Mouse (Mus musculus): ENCODE results near the gene Otud7b. TPM values are rescaled to one million over a fixed set of nuclear protein-coding genes. Genes with fewer than 3 reads are reported as not detected.

Otud7b gene
- polyA plus RNA-seq, 1 experiment = 9.8 TPM

DNA sequence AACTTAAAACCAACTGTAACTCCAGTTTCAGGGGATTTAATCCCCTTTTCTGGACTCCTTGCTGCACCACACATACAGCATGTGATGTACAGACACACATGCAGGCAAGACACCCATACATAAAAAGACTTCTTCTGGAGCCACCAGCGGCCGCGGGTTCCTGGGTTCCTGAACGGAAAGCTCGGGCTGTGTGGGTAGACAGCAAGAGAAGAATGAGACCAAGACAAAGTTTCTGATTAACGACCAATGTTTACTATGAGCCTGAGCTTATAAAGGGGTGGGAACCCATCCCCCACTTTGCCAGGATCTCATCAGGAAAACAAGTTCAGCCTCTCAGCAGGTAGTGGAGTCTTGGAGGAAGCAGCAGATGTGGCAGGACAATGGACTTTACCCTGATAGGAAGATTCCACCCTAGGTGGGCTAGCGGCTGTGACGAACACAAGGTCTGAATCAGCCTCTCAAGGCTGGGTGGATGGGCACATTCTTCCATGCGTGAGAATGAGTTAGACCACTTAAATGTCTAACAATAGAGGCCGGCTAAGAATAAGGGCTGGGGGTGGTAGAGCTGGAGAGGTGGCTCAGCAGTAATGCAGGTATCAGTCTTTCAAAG lies 20.1 kb upstream of the Otud7b start:
- no peak for DNase-seq (ENCODE audit: low read depth)

DNA sequence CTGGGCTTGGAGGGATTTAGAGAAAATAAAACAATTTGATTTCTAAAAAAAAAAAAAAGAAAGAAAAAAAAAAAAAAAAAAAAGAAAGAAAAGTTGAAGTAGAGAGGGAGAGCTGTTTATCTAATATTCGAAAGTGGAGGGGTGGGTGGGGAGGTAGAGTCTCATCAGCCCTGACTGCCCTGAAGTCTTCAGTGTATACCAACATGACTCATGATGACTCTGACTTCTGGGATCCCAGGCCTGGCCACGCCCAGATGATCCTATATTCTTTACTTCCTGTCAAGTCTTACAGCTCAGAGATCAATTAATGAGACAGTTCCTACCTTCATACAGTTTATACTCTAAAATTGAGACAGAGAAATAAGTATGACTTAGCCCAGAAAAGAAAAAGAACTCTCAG lies 17.1 kb upstream of the Otud7b start:
- DNase-seq (ENCODE audit: low read depth) = no peak

DNA sequence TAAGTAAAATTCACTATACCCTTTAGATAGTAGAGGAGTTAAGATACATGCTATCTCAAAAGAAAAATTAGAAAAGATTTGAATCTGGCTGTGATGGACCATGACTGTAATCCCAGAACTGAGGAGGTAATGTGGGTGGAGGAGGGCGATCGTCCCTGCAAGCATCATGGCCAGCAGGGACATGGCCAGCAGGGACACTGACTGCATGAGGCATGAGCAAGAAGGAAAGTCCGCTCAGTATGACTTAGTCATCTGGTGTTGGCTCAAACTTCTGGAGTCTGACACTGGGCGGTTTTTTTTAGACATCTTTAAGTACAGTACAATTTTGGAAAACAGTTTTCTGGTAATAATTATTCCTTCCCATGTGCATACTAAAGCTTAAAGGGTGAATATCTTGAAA lies 16.5 kb upstream of the Otud7b start:
- no peak for DNase-seq (ENCODE audit: low read depth)

DNA sequence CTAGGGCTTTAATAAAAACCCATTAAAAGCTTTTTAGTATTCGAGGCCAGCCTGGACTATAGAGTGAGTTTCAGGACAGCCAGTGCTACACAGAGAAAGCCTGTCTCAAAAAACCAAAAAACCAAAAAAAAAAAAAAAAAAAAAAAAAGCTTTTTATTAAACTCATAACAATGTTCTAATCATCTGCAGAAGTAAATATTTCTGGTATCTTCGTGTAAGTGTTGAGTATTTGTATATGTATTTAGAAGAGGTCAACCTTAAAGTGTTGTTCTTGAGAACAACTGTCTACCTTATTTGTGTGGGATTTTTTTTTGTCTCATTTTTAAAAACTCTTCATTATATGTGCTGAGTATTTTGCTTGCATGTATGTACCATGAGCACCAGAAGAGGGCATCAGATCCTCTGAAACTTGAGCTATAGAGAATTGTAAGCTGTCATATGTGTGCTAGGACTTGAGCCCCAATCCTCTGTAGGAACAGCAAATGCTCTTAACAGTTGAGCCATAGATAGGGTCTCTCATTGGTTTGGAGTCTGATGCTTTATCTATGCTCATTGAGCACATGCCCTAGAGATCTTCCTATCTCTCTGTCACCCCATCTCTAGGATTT lies 14.3 kb upstream of the Otud7b start:
- no peak for DNase-seq (ENCODE audit: low read depth)

DNA sequence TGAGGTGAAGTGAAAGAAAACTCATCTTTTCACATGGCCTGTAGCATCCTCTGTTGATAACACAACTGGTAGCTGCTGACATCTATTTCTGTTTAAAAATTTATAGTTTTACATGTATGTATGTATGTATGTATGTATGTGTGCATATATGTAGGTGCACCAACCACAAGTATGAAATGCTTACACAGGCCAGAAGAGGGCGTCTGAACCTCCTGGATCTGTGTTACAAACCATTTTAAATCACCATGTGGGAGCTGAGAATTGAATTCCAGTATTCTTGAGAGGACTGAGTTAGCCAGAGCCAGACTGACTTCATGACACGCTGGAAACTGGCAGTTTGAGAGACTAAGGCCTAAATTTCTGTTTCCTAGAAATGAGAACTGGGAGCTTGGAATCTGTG lies 13.2 kb upstream of the Otud7b start:
- DNase-seq (ENCODE audit: low read depth) = no peak

DNA sequence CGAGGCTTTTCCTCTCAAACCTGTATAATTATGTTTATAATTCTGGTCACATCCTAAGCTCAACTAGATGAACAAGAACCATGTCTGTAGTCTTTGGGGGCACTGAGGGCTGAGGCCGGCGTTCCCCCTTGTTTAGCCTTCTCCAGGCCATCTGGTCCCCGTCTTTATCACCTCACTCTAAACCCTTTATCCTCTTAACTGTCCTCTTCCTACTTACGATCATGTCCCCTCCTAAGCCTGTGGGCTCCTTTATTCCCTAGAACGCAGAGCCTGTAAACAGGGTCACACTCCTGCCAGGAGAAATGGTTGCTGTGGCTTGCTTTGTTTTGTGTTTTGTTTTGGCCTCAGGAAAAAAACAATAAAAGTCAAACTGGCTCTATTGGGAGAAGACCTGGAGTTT lies 12.4 kb upstream of the Otud7b start:
- DNase-seq (ENCODE audit: low read depth) = no peak

DNA sequence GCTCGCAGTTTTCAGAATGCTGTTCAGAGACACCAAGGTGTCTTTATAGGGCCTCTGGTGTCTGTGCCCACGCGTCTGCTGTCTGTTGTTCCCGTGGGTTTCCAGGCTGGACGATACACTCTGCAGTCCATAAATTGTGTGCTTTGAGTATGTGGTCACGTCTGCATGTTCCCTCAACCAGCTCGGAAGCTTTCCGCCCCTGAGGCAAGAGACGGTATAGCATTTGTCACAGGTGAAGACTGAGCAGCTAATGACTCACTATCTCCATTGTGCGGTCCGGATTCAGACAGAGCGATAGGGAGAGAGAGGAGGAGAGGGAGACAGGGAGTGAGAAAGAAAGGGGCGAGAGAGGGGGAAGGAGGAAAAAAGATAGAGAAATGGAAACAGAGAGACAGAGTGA lies 10.8 kb upstream of the Otud7b start:
- no peak for DNase-seq (ENCODE audit: low read depth)

DNA sequence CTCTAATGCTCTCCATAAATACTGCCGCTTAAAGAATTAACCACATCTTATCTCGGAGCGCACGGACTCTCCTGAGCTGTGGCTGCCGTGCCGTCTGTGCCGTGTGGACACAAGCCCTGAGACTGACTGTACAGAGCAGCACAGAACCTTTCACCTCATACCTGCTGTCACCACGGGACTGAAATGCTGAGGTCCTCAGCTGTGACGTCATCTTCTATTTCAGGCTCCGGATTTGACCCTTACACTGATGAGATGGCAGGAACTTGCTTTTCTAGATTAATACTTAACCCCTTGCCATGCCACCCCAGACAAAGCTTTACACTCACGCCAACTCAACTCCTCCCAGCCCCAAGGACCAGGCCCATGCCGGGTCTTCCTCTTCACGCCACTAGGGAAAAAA lies 10.1 kb upstream of the Otud7b start:
- no peak for DNase-seq (ENCODE audit: low read depth)

DNA sequence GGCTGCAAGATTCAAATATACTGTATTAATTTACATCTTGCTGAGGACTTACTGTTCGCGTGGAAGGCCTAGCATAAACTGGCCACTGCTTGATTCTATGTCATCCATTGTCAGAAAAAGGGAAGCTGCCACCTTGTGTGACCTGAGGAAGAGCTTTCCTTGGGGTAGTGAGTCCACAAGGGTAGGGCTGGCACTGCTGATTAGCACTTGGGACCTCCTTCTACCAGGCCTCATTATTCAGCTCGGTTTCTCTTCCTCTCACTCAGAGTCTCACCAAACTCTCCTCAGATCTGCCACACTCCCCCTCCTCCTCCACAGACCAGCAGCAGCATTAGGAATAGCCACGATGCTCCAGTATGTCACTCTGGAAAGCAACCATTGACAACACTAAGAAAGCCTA lies 6.2 kb upstream of the Otud7b start:
- DNase-seq (ENCODE audit: low read depth) = no peak

DNA sequence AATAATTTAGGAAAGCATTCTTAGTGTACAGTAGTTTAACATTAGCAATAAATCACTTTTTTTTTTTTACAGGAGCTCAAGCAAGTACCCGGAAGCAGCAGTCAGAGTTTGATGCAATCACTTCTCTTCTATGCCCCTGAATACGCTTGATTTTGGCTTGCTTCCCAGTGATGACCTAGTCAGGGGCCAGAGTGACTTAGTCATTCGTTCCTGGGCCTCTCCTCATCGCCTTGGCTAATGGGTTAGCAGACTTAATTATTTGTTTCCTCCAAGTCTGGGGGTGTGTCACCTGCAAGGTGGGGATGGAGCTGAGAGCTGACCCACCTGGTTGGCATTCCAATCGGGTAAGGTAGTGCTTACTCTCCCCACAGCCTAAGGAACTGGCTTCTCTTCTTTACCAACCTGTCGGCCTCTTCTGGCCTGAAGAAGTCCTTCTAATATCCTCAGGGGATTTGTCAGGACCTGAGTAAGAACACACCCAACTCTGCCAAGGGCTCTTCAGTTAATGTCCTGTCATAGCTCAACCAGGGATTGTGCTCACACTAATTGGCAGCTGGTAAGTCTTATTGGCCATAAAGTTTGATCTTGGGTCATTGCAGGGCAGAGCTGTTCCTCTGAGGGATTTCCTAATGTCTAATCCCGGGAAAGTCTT lies 5.6 kb upstream of the Otud7b start:
- DNase-seq (ENCODE audit: low read depth) = peak; percentile 86

DNA sequence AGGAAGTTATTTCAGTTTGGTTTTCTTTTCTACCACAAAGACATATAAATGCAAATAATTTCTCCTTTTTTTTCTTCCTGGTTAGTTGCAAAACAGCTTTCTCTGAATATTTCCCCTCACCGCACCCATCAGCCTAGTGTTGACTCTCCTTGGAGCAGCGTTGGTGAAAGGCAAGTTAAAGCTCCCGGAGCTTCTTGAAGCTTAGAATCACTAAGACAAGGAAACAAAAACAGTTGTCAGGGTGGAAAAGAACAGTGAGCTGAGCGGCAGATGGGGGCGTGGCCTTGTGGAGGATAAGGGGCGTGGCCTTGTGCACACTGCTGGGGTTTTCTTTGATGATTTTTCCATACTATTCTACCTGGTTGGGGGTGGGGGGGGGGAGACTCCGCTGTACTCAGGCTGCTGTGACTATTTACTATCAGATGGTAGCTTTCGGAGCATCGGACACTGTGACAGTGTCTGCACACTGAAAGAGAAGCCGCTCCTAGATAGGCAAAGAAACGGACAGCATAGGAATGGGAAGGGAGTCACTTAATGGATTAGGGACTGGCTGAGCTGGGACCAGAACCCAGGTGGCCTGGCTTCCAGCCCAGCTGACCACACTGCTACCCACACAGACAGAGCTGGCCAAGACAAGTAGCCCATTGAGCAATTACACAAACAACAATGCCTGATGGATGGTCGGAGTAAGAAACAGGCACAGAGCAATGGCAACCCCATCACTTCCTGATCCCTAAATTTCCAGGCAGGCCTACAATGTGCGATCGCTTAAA lies 2.0 kb upstream of the Otud7b start:
- DNase-seq (ENCODE audit: low read depth) = no peak

DNA sequence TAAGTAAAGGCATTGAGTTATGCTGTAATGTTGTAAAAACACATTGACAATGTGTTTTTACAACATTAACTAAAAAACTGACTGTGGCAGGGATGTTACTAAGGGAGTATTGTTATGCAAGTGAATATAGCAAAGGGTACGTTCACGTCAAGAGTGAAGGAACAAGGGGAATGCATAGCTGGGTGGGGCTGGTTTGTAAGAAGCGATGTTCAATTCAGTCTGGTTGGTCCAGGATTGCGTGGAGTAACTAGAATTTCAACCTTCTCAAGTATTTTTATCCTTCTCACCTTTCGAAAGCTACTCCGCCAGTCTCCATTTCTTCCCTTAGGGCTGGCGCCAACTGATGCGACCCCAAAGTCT lies 446 bp upstream of the Otud7b start:
- no peak for DNase-seq (ENCODE audit: low read depth)

DNA sequence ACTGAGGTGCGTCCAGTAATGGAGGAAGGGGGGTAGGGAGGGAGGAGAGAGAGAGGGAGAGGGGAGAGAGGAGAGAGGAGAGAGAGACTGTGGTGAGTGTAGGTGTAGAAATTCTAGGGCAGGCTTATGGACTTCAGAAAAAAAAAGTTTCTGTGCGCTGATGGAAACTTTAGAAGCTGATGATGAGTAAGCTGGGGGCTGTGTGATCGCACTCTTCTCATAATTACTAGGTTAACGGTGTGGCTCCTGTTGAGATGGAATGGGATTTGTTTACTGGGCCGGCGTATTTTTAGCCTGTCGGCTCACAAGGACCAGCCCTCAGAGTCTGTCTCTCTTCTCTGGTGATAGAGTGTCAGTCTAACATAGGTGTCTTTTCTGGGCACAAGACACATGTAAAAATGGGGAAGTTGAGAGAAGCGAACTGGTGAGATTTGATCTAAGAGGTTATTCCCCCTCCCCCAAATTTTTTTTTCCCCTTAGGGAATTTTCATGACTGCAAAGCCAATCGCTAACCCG lies 963 bp downstream of the Otud7b start:
- no peak for DNase-seq (ENCODE audit: low read depth)

DNA sequence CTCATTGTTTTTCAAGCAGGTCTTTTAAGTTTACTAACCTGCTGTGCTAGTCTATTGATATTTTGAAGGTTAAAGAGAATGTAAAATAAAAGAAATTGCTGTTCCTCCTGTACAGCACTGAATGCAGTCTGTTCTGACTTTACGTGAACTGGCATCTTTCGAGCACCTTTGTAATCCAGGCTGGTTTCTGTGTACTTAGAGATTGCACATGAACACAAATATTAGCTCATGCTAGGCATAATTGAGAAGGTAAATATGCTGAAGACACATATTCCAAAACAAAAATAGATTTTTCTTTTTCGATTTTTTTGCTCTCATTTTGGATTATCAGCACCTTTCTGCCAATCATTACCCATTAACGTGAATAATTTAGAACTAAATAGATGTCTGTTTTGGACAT lies 1.8 kb downstream of the Otud7b start:
- DNase-seq (ENCODE audit: low read depth) = no peak

DNA sequence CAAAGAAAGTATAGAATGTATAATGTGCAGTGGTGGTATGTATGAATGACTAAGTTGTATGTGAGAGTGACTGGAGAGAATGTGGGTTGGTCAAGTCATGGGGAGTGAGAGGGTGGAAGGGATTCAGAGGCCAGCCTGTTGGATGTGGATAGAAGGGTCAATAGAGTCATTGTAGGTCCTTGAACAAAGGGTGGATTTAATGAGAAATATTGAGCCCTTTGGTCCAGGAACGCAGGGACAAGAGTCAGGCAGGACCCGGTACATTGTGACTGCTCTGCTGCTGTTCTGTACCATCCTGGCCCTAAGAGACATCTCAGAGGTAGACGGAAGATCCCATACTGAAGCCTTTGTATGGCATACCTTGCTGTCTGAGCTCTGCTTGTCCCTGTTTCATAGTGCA lies 4.0 kb downstream of the Otud7b start:
- no peak for DNase-seq (ENCODE audit: low read depth)

DNA sequence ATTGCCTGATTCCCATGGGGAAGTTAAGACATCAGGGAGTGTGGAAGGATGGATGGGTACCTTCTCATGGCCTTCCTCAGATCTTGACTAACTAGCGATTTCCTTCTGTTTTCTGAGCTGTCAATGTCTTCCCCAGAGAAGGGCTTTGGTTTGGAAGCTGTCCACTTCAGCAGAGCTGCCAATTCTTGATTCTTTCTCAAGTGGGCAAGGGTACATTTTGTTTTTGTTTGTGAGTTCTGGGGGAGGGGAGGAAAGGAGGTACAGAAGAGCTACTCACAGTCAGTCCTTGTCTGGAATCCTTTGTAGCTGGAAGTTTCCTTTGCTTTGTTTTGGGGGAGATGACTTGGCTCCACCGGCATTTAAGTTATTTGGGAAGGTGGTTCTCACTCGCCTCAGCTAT lies 8.9 kb downstream of the Otud7b start:
- DNase-seq (ENCODE audit: low read depth) = no peak

DNA sequence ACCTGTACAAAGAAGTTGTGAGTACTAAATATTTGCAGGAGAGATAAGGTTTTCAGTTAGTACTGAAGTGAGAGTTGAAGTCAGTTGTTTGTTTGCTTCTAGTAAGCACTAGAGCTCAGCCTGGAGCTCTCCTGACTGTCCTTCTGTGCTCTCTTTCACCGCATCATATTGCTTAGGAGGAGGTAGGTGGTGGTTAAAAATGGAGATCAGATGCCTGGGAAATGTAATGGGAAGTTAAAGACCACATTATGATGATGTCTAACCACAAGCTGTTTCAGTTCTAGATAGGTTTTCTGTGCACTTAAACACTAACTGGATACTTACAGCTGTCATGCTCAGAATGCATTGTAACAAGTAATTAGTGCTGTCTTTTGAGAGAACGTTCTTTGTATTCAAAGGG lies 13.8 kb downstream of the Otud7b start:
- DNase-seq (ENCODE audit: low read depth) = no peak

DNA sequence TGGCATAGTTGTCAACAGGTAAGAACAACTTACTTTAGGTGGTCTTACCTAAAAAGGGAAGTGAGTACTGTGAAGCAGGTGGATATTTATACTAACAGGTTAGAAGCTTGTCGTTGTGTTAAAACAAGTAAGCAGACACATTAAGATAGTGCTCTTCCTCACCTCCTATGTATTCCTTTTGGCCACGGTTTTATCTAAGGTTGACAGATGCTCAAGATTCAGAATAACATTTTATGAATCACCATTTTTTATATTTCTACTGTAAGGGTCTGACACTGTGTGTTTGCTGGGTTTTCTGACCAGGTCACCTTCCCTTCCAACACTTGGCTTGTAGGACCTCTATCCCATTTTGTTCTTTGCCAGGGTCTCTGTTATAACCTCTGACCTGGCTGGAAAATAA lies 14.4 kb downstream of the Otud7b start:
- no peak for DNase-seq (ENCODE audit: low read depth)

DNA sequence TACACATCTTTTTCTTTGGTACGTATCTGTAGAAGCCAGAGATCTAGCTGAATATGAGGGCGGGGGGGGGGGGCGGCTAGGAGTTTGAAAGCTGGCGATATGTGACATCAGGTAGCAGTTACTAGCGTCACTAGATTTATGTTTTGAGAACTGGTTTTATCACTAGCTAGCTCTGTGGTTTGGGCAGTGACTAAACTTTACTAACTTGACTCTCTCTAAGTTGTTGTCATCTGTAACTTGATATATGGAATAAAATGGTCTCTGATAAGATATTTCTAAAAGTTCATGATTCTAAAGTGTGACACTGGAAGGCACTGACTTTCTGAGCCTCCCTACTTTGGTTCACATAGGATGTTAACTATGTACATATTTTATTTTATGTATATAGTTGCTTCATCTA lies 19.9 kb downstream of the Otud7b start:
- no peak for DNase-seq (ENCODE audit: low read depth)

DNA sequence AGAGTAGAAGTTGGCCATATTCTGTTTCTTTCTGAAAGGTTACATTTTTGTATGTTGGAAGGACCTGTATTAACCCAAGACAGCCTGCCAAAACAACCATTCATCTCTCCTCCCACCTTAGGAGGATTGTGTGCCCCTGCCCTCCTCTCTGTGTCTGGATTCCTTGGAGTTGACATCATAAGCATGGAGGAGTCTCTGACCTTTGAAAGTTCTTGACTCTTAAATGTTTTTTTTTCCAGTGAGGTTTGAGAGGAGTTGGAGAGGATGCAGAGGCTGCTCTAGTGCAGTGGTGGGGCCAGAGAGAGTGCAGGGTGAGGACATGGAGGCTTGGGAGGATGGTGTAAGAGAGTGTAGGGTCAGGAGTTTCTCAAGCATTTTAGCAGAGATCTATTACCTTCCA lies 23.8 kb downstream of the Otud7b start:
- DNase-seq (ENCODE audit: low read depth) = no peak

DNA sequence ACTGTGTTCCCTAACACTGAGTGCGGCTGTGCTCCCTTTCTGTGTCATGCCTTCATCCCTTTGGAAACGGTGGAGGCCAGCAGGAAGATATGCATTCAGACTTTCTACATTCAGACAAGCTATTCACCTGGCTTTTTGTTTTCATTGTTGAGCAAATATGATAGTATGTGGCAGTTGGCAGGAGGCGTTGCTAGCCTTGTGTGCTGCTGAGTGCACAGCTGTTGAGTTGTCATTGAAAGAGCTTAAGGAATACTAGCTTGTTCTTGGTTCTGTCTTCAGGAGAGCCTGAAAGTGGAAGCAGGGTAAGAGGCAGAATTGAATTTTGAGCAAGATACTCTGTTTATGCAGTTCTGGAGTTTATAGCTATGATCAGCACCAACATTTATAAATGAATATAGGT lies 28.2 kb downstream of the Otud7b start:
- DNase-seq (ENCODE audit: low read depth) = no peak

DNA sequence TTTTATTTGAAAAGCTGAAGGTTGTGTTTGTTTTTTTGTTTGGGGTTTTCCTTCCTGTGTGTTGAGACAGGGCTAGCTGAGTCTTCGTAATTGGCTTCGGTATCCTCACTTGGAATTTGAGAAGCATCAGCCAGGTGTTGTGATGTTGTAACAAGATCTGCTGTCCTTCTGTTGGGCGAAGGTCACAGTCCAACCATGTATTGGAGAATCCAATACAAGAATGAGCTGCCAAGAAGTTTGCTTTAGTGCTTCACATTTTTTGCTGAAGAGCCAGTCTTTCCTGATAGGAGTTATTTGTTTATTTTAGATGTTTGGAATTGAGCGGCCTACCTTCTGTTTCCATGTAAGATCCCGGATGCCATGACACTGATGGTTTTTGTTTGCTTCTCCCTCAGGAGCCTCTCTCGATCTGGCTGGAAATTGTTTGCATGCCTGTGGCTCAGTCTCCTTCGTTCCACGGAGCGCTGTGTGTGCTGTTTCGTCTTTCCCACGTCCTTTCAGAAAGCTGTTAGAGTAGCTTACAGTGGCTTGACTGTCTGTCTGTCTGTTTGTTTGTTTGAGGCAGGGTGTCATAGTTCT lies 29.1 kb downstream of the Otud7b start:
- DNase-seq (ENCODE audit: low read depth) = no peak

Data from gonadal fat pad, adult 2 months (tissue).